Mouse (Mus musculus) right cerebral cortex, postnatal 4 days (tissue): Measurements from ENCODE around the gene Cyp4b1.
"Not testable (repeated sequence)": the region's sequence is repeated elsewhere in the genome, so short reads cannot be mapped to it uniquely, and the experiment has no call there.

Experiments used
- DNase-seq: peaks from one replicate; pipeline ENCODE4 v3.0.0-alpha.2; 2022

Cyp4b1 gene

DNA sequence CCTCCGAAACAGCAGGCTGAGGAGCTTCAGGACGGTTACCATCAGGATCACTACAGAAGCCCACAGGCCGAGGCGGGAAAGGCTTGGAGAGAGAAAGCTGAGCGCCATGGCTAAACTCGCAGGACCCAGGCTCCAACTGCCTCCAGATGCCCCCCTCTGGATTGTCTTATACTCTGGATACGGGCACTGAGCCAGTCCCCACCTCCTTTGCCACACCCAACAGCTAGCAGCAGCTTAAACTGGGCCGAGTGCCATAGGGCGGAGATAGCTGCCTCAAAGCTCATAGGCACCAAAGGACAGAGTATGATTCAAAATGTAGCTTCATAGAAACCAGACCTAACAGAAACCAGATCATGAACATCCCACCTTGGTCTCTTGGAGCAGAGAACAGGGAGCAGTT lies at the start of gene Cyp4b1:
Cyp4b1 (minus strand) TSS at position 144 of the 400 bp plus-strand sequence.
- DNase-seq: no peak

DNA sequence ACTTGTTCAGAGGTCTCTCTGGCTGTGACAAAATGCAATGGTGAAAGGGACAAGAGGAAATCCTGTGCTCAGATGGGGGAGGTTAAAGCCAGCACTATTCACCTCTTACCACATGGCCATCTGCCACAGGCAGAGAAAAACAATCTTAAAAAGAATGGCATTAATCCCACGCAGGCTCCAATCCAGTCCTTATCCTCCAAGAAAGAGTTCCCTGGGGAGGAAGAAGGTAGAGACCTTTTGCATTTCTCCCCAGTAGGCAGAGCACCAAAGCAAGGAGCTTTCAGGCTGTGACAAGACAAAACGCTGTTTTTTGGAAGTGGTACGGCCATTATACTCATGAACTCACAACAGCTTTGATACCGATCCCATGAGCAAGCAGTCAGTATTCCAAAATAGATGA lies 38.8 kb upstream of the Cyp4b1 start:
- DNase-seq: no peak

DNA sequence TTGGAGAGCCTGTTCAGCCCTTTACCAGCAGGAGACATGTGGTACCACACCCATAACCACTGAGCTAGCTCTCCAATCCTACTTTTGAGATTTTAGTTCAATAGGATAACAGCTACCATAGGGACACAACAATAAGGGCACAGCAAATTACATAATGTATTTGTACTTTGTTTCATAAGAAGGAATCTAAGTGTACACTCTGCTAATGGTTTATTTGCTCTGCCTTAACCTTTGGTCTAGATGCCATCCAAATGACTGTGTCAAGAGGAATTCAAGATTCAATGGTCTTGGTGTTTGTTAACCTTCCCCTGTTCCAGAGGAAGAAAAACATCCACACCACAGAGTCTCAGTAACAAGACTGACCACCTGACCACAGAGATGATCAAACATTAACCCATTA lies 11.7 kb upstream of the Cyp4b1 start:
- no peak for DNase-seq

DNA sequence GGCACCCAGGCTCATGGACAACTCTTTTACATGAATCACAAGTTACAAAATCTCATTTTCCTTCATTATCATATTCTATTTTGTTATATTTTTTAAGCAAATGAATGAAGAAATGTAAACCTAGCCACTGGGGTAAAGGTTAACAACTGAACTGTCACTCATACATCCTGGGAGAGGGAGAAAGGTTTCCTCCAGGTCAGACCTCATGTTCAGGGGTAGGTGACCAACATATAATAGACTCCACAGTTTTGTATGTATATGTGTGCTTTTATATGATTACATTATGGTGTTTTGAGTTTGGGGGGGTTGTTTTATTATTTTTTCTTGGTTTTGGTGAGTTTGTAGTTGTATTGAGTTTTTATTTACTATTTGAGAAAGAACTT lies 10.3 kb upstream of the Cyp4b1 start:
- DNase-seq: no peak

DNA sequence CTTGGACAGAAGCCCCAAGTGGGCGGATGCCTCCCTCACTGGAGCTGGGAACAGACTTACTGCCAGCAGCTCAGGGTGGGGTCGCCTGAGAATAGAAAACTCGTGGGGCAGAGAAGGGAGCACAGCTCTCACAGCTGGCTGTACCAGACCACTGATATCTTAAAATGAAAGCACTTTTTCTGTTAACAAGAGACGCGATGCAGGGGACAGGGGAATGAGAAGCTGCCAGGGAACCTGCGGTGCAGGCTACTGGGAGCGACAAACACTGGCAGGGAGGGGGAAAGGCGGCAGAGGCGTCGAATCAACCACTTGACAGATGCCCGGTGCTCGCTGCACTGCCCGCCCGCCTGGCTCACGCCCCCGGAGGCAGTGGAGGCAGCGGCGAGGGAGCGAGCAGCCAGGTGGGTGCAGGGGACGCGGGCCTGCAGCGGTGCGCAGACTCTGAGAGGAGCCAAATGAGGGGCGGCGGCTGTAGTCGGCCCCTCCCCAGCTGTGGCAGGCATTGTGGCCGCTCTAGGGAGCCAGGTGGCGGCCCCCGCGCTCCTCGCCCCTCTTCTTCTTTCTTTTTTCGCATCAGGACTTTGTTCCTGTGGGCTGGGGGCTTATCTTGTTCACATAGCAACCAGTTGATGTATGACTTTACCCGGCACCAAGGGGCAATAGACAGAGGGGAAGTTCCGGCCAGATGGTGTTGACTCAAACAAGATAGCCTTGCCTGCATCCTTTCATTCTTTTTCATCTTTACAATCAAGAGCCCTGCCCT lies 9.8 kb upstream of the Cyp4b1 start:
- peak; percentile 46 for DNase-seq

DNA sequence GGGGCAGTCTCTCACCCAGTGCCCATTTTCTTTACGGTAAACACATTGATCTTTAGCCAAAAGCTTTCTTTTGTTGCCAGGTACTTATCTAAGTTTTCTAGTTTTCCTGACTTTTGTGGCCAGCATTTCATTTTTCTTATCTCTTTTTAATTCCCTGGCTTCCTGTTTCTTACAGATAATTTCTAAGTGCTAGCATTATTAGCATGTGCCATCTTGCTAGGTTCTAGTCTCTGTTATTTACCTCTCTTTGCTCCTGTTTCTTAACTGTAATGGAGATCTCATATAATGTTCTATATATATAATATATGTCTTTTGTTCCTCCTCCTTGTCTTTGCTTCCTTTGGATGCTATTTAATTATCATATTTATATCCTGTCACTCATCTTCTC lies 9.0 kb upstream of the Cyp4b1 start:
- not testable (repeated sequence) for DNase-seq

DNA sequence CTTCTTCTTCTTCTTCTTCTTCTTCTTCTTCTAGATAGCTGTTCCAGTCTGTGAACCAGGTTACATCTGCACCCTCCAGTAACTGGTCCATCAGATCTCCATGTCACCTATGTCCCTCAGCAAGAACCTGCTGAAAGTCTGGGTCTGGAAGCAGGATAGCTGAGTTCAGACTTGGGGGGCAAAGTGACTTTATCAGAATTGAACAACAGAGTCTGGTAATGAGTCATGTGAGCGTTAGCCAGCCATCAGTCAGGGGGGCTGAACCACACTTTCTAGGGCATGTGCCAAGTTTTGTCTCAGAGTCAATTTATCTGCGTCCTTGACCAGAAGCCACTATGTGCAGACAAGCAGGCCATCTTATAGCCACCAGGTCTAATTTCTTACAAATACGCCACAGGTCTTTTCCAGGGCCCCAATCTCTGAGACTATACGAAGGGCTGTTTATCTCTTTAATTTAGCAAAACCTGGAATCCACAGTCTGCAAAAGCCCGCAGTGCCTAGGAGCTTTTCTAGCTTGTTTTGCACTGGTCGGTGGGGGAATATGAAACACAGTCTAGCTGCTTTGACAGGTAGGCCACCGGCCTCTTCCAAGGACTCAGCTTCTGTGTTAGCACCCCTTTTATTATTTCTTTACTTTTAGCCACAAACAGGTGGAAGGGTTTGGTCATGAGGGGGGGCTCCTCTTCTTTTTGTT lies 8.5 kb upstream of the Cyp4b1 start:
- not testable (repeated sequence) for DNase-seq

DNA sequence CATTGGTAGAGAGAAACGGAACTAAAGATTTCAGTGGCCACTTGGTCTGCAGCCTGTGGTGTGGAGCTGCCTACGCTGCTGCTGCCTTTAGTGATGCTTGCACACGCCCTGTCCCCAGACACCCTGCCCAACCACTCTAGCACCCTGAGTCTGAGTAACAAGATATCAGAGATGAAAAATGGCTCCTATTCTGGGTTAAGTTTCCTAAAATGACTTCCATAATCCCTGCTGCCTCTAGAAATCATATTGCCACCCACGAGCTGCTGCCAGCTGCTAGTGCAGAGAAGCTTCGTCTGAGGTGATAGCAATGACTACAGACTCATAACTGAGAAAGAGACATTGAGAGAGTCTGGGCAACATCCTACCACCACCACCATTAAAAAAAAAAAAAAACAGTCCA lies 3.3 kb upstream of the Cyp4b1 start:
- DNase-seq: no peak

DNA sequence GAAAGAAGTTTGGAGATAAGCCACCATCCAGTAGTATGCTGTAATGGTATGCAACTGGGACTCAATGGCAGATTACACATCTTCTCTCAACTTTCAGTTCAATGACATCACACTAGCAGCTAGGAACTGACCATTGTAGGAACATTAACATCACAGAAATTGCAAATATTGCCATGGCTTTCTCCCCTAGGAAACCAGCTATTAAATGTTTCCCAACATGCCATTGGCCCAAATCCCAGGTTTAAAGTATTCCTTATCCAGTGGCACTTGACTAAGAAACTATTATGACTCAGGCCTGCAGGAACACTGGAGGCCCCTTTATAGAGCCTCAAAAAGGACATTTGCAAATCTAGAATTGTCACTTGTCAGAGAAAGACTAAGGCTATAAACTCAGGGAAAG lies 1.8 kb upstream of the Cyp4b1 start:
- no peak for DNase-seq

DNA sequence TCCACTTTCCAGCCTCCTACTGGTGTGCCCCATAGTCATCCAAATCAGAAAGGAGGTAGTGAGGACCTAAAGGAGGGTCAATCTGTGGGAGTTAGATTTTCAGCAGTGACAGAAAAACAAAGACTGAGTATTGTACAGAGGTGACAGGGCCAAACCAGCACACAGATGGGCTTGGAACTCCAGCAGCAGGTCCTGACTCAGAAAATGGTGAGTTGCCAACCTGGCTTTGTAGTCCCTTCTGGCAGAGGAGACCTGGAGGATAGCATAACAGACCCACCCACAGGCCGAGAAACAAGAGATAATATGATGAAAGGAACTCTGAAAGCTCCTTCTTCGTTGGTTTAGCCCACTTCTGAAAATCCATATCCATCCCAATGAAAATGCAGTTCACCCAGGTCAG lies 1.2 kb upstream of the Cyp4b1 start:
- no peak for DNase-seq

DNA sequence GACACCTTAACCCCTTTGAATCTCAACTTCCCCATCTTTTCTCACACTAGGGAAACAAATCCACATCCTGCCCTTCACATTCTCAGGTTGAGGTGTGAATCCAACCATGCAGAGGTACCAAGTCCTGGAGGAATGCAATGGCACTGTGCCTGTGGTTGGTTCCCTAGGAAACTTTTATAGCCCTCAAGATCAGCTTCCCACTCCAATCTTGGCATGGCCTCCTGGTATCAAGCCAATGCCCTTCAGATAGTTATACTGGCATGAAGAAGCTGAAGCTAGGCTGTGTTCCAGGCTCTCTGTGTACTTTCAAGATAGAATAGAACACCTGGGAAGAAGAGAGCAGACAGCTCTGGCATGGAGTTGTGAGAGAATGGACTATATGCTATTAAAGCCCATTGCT lies 2.2 kb downstream of the Cyp4b1 start:
- DNase-seq: no peak

DNA sequence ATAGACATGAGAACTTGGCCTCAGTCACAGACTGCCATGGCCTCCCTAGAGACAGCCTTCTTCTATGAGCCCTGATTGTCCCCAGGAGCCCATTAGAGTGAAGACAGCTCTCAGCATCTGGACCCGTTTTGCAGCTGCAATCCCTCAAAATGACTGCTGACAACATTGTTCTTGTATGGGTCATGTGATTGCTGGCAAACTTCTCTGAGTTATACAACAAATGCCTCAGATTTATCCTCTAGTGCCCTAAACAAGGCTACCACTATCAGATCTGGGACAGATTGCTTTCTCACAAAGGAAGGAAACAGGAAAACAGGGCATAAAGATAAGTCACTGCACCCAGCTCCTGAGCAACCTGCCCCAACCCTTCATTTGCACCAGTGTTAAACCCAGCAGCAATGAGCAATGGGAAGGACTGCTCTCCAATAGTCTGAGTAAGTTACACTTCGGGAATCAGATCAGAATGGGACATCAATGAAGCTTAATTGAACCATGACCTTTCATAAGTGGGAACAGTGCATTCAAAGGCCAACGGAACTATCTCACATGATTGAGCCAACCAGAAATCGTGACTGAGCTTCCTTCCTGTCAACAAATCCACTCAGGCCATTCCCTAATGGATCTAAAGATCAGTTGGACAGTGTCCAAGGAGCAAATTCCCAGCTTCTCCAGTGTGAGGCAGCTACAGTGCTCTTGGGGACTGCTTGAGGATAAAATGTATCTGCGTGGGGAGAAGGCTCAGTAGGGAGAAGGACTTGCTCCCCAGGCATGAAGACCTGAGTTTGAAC lies 4.4 kb downstream of the Cyp4b1 start:
- no peak for DNase-seq

DNA sequence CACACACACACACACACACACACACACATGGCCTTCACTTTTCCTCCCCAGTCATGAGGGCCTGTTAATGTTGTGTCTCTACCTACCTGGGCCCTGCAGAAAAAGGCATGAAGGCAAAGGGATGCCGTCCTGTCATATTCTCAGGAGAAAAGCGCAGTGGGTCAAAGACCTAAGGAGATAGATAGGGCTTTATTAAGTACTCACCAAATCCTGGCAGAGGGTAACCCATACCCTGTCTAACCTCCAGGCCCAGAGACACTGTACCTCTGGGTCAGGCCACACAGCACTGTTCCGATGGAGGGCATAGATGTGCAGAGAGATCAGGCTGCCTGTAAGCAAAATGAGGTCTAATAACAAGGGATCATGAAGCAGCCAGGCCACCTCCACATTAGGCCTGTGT lies 22.0 kb downstream of the Cyp4b1 start:
- not testable (repeated sequence) for DNase-seq

DNA sequence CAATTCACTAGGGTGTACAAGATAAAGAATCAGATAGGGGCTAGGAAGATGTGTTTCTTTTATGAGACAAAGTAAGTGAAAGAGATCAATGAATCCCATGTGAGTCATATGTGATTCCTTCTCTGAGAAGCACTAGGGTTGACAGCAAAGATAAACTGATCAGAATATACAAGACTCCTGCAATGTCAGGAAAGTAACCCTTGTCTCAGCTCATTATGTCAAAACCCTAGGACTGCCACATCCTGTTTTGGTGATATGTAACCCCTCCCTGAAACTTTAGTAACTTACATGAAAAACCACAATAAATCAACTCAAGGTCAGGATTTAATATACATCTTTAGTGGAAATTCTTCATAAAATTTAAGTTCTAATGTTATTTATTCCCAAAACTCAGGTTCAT lies 33.5 kb downstream of the Cyp4b1 start:
- no peak for DNase-seq

DNA sequence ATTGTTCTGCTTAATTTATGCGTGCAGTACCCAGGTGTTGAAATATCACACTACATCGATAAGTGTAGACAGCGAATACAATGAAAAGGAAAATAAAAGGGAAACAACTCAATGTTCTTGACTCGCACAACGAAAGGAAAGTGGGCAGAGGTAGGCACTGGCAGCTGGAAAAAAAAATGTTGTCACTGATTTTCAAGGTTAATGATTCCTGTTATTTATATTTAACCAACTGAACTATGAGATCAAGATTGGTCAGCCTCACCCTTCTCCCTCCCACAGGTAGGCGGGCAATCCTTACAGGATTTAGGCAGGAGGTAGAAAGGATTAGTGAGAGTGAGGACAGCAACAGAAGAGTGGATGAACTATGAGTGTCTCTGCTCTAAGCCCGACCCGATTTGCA lies 46.9 kb downstream of the Cyp4b1 start, which contains the start of gene Cyp4a32:
Cyp4a32 (plus strand) TSS at position 359 of the 400 bp plus-strand sequence.
- not testable (repeated sequence) for DNase-seq

DNA sequence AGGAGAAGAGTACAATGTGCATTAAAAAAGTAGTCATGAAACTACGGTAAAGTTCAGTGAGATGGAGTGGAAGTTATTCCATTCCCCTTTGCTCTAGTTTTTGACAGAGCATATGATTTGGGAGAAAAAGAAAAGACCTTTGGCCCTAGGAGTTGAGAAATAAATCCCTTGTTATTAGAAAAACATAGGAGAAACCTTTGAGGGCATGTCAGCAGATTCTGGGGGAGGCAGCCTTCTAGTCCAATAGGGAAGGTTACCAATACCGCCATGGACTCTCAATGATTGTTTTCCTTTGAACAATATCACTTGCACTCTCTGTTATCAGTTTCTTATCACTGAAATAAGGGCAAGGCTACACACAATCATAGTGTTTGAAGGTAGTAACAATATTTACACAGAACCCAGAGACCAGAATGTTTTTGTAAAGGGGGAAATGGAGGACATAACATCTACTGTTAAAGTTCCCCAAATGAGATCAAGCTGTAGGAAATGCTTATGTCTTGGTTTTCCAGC lies 50.6 kb downstream of the Cyp4b1 start:
- no peak for DNase-seq

DNA sequence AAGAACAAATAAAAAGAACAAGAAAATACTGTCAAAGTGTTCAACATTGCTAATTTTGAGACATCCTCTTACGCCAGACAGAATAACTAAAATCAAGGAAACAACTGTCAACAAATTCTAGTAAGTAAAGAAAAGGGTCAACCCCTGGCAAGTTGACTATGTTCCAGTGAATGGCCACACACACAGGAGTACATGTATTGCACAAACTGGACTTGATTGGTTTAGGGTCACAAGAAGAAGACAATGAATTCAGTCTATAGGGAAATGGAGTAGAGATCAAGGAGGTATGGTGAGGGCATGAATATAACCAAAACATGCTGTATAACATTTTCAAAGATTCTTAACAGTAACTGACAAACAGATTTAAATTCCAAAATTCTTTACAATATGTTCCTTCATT lies 51.2 kb downstream of the Cyp4b1 start:
- no peak for DNase-seq

DNA sequence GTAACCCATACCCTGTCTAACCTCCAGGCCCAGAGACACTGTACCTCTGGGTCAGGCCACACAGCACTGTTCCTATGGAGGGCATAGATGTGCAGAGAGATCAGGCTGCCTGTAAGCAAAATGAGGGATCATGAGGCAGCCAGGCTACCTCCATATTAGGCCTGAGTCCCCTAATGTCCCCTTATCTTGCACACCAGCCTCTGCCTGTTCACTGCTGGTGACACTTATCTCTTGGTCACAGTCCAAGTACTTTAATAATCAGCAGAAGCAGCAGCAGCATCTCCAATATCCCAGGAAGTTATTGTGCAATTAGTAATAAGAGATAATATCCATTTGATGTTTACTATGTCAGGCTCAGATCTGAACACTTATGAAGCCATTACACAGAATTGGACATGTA lies 64.5 kb downstream of the Cyp4b1 start:
- no peak for DNase-seq

DNA sequence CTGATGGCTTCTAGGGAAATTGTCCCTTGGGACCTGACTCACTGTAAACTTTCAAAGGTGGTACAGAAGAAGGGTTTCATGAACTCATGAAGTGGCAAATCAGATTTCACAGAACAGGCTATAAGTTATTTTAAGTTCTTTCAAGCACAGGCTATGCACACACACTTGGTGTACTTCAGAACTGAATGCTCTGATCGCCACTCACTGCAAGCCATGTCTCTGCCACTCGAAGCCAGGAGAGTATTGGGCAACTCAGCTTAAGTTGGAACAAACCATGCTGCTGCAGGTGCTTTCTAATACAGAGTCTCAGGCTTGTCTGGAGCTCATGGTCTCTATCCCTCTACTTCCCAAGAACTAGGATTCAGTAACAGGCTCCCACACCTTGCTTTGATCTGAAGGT lies 71.7 kb downstream of the Cyp4b1 start:
- no peak for DNase-seq

DNA sequence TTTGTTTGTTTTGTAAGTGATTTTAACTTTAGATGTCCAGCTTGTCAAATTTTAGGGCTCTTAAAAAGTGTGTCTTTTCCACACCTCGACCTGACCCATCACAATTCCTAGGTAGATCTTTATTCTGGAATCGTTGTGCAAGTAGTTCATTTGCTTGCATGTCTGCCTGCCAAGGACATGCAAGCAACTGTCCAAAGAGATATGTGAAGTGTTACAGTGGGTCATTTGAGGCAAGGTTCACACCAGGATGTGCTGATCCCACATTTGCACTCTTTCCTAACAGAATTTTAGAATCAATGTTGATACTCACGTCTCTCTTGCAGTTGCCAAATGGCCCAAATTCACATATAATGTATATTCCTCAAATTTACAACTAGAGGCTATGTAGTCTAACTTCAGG lies 72.3 kb downstream of the Cyp4b1 start:
- DNase-seq: no peak
